Mouse (Mus musculus): ENCODE measurements around the gene Limch1. TPM values are rescaled to one million over a fixed set of nuclear protein-coding genes. Genes with fewer than 3 reads are reported as not detected.

The Limch1 gene
- polyA plus RNA-seq, 1 experiment = 15.7 TPM

DNA sequence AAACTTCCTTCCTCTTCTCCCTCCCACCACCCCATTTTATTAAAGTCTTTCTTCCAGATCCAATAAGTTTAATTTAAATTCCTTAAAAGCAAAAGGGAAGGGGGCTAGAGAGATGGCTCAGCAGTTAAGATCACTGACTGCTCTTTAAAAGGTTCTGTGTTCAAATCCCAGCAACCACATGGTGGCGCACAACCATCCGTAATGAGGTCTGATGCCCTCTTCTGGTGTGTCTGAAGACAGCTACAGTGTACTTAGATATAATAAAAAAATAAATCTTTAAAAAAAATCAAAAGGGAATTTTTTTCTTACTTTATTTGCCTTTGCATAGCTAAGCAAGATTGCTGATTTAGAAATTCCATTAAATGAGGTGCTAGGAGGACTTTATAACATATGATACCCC is 37.2 kb downstream of the Limch1 start:
- Histone ChIP-seq H3K27ac (ENCODE audit: insufficient read depth, low read length) (no peak overlapping the region), H3K4me1 (ENCODE audit: control insufficient read depth, insufficient read depth, low read length) (no peaks in the 10 kb centered on the region), H3K9ac (ENCODE audit: low read depth, poor library complexity, severe bottlenecking) (no peak overlapping the region), H3K27me3 (ENCODE audit: control insufficient read depth, insufficient read depth, low read length, poor library complexity, severe bottlenecking) (no peaks in the 10 kb centered on the region), H3K9me3 (replicated peaks; ENCODE audit: control insufficient read depth, insufficient read depth, low read length, poor library complexity, severe bottlenecking) (no peaks in the 10 kb centered on the region), H3K4me3 (ENCODE audit: low read depth, low read length) (no peak overlapping the region), H3K36me3 (ENCODE audit: control insufficient read depth, insufficient read depth, low read length, poor library complexity, severe bottlenecking) (no peaks in the 10 kb centered on the region)
- TF ChIP-seq EP300 (IDR thresholded peaks at IDR 0.05; ENCODE audit: insufficient read depth, low read depth, low read length) (no peak), CTCF (IDR thresholded peaks at IDR 0.05; ENCODE audit: low read depth, low read length) (no peak), POLR2A (IDR thresholded peaks at IDR 0.05; ENCODE audit: insufficient read depth, low read length) (no peak)

DNA sequence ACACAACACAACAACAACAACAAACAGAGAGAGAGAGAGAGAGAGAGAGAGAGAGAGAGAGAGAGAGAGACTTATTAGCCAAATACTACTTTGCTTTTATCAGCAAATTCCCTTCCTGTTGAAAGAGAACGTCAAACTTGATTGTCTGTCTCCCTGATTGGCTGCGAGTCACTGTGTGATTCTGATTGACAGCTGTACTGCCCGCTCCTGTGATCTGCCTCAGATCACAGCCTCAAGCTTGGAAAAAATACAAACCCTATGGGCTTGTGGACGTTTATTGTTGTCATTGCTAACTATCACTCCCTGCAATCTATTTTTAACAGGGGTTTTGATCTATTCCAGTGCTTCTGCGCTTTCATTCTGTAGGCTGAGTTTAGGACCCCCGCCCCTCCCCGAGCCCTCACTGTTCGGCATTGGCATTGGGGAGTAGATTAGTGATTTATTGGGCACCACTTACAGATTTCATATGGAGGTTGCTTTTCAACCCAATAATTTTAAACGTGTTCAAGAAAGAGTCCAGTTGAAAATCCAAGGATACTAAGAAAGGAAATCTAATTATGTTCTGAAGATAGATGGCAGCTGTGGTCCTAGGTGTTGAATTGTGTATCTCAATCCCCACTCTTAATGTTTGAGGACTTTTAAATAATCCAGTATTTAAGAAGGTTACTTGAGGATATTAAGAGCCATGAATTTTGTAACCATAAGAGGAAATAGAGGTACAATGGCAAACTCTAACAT is 39.2 kb downstream of the Limch1 start:
- H3K27me3 ChIP-seq (ENCODE audit: control insufficient read depth, insufficient read depth, low read length, poor library complexity, severe bottlenecking) = no peaks in the 10 kb centered on the region
- H3K9me3 ChIP-seq (replicated peaks; ENCODE audit: control insufficient read depth, insufficient read depth, low read length, poor library complexity, severe bottlenecking) = no peaks in the 10 kb centered on the region
- H3K36me3 ChIP-seq (ENCODE audit: control insufficient read depth, insufficient read depth, low read length, poor library complexity, severe bottlenecking) = no peaks in the 10 kb centered on the region
- TF ChIP-seq EP300 (IDR thresholded peaks at IDR 0.05; ENCODE audit: insufficient read depth, low read depth, low read length) (no peak), CTCF (IDR thresholded peaks at IDR 0.05; ENCODE audit: low read depth, low read length) (no peak), POLR2A (IDR thresholded peaks at IDR 0.05; ENCODE audit: insufficient read depth, low read length) (no peak)
- H3K4me1 ChIP-seq (ENCODE audit: control insufficient read depth, insufficient read depth, low read length) = no peaks in the 10 kb centered on the region
- no peak overlapping the region for H3K9ac ChIP-seq (ENCODE audit: low read depth, poor library complexity, severe bottlenecking)
- no peak overlapping the region for H3K27ac ChIP-seq (ENCODE audit: insufficient read depth, low read length)
- no peak overlapping the region for H3K4me3 ChIP-seq (ENCODE audit: low read depth, low read length)

GRCm38 (mm10) chr5:66785995-66786620 is 40.5 kb downstream of the Limch1 start:
- H3K9me3 ChIP-seq (replicated peaks; ENCODE audit: control insufficient read depth, insufficient read depth, low read length, poor library complexity, severe bottlenecking) = no peaks in the 10 kb centered on the region
- no peaks in the 10 kb centered on the region for H3K27me3 ChIP-seq (ENCODE audit: control insufficient read depth, insufficient read depth, low read length, poor library complexity, severe bottlenecking)
- H3K4me1 ChIP-seq (ENCODE audit: control insufficient read depth, insufficient read depth, low read length) = no peaks in the 10 kb centered on the region
- TF ChIP-seq CTCF (IDR thresholded peaks at IDR 0.05; ENCODE audit: low read depth, low read length) (no peak), EP300 (IDR thresholded peaks at IDR 0.05; ENCODE audit: insufficient read depth, low read depth, low read length) (no peak), POLR2A (IDR thresholded peaks at IDR 0.05; ENCODE audit: insufficient read depth, low read length) (no peak)
- no peak overlapping the region for H3K4me3 ChIP-seq (ENCODE audit: low read depth, low read length)
- H3K27ac ChIP-seq (ENCODE audit: insufficient read depth, low read length) = no peak overlapping the region
- no peaks in the 10 kb centered on the region for H3K36me3 ChIP-seq (ENCODE audit: control insufficient read depth, insufficient read depth, low read length, poor library complexity, severe bottlenecking)
- H3K9ac ChIP-seq (ENCODE audit: low read depth, poor library complexity, severe bottlenecking) = no peak overlapping the region

- no peaks in the 10 kb centered on the region for H3K4me1 ChIP-seq (ENCODE audit: control insufficient read depth, insufficient read depth, low read length)
- H3K9me3 ChIP-seq (replicated peaks; ENCODE audit: control insufficient read depth, insufficient read depth, low read length, poor library complexity, severe bottlenecking) = no peaks in the 10 kb centered on the region
- no peak overlapping the region for H3K27ac ChIP-seq (ENCODE audit: insufficient read depth, low read length)
- no peaks in the 10 kb centered on the region for H3K27me3 ChIP-seq (ENCODE audit: control insufficient read depth, insufficient read depth, low read length, poor library complexity, severe bottlenecking)
- H3K36me3 ChIP-seq (ENCODE audit: control insufficient read depth, insufficient read depth, low read length, poor library complexity, severe bottlenecking) = no peaks in the 10 kb centered on the region
- no peak for TF ChIP-seq CTCF (IDR thresholded peaks at IDR 0.05; ENCODE audit: low read depth, low read length)
- no peak for TF ChIP-seq EP300 (IDR thresholded peaks at IDR 0.05; ENCODE audit: insufficient read depth, low read depth, low read length)
- no peak for TF ChIP-seq POLR2A (IDR thresholded peaks at IDR 0.05; ENCODE audit: insufficient read depth, low read length)
- H3K9ac ChIP-seq (ENCODE audit: low read depth, poor library complexity, severe bottlenecking) = no peak overlapping the region
- H3K4me3 ChIP-seq (ENCODE audit: low read depth, low read length) = no peak overlapping the region
Observed at GRCm38 (mm10) chr5:66786621-66787061, 41.0 kb downstream of the Limch1 start.

GRCm38 (mm10) chr5:66789041-66789440 is 43.4 kb downstream of the Limch1 start:
- Histone ChIP-seq H3K9me3 (replicated peaks; ENCODE audit: control insufficient read depth, insufficient read depth, low read length, poor library complexity, severe bottlenecking) (no peaks in the 10 kb centered on the region), H3K4me3 (ENCODE audit: low read depth, low read length) (no peak overlapping the region), H3K36me3 (ENCODE audit: control insufficient read depth, insufficient read depth, low read length, poor library complexity, severe bottlenecking) (no peaks in the 10 kb centered on the region), H3K27me3 (ENCODE audit: control insufficient read depth, insufficient read depth, low read length, poor library complexity, severe bottlenecking) (no peaks in the 10 kb centered on the region), H3K4me1 (ENCODE audit: control insufficient read depth, insufficient read depth, low read length) (no peaks in the 10 kb centered on the region), H3K27ac (ENCODE audit: insufficient read depth, low read length) (no peak overlapping the region), H3K9ac (ENCODE audit: low read depth, poor library complexity, severe bottlenecking) (no peak overlapping the region)
- TF ChIP-seq POLR2A (IDR thresholded peaks at IDR 0.05; ENCODE audit: insufficient read depth, low read length) = no peak
- TF ChIP-seq CTCF (IDR thresholded peaks at IDR 0.05; ENCODE audit: low read depth, low read length) = no peak
- no peak for TF ChIP-seq EP300 (IDR thresholded peaks at IDR 0.05; ENCODE audit: insufficient read depth, low read depth, low read length)

DNA sequence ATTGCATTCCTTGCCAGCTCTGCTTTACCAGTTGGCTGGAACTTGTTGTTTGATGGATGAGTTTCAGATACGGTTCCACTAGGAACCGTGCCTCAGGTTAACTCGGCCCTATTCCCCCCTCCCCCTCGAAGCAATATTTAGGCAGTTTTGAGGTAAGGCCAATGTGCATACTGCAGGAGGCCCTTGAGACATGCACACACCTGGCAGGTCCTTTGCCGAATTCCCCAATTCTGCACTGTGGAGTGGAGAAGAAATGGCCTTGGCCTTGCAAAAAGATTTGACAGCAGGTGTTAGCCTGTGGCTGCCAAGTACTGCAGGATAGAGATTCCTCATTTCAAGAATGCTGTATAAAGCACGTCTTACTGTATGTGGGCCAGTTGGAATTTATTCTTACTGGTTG is 45.5 kb downstream of the Limch1 start:
- H3K27ac ChIP-seq (ENCODE audit: insufficient read depth, low read length) = no peak overlapping the region
- no peaks in the 10 kb centered on the region for H3K9me3 ChIP-seq (replicated peaks; ENCODE audit: control insufficient read depth, insufficient read depth, low read length, poor library complexity, severe bottlenecking)
- no peak overlapping the region for H3K4me3 ChIP-seq (ENCODE audit: low read depth, low read length)
- H3K9ac ChIP-seq (ENCODE audit: low read depth, poor library complexity, severe bottlenecking) = no peak overlapping the region
- H3K27me3 ChIP-seq (ENCODE audit: control insufficient read depth, insufficient read depth, low read length, poor library complexity, severe bottlenecking) = no peaks in the 10 kb centered on the region
- H3K36me3 ChIP-seq (ENCODE audit: control insufficient read depth, insufficient read depth, low read length, poor library complexity, severe bottlenecking) = no peaks in the 10 kb centered on the region
- TF ChIP-seq EP300 (IDR thresholded peaks at IDR 0.05; ENCODE audit: insufficient read depth, low read depth, low read length) (no peak), CTCF (IDR thresholded peaks at IDR 0.05; ENCODE audit: low read depth, low read length) (no peak), POLR2A (IDR thresholded peaks at IDR 0.05; ENCODE audit: insufficient read depth, low read length) (no peak)
- H3K4me1 ChIP-seq (ENCODE audit: control insufficient read depth, insufficient read depth, low read length) = no peaks in the 10 kb centered on the region
